Mouse (Mus musculus) small intestine, adult 2 months (tissue): ENCODE results near the gene Dock2. TPM values are rescaled to one million over a fixed set of nuclear protein-coding genes. Genes with fewer than 3 reads are reported as not detected.

Experiments
- H3K27ac ChIP-seq: fragments of 200-500 bp; 2 replicates; pipeline ENCODE4 v1.5.1; 2012; ENCODE audit warnings: low read depth, low read length, control low read depth, inconsistent platforms; ENCODE audit not compliant: insufficient read depth
- H3K27me3 ChIP-seq: fragments of 200-500 bp; 2 replicates; pipeline ENCODE4 v1.6.1; 2012; ENCODE audit warnings: mild to moderate bottlenecking, moderate library complexity, low read length, inconsistent platforms; ENCODE audit not compliant: control insufficient read depth, insufficient read depth
- H3K36me3 ChIP-seq: fragments of 200-500 bp; 2 replicates; pipeline ENCODE4 v1.6.1; 2012; ENCODE audit warnings: mild to moderate bottlenecking, low read length, control low read depth, inconsistent platforms; ENCODE audit not compliant: control insufficient read depth, insufficient read depth
- H3K4me1 ChIP-seq: fragments of 200-500 bp; 2 replicates; pipeline ENCODE4 v1.6.1; 2012; ENCODE audit warnings: low read length, inconsistent platforms, mixed read lengths; ENCODE audit not compliant: control insufficient read depth, insufficient read depth, insufficient read length
- H3K4me3 ChIP-seq: fragments of 200-500 bp; 2 replicates; pipeline ENCODE4 v1.5.1; 2012; ENCODE audit warnings: low read depth, mild to moderate bottlenecking, control low read depth, inconsistent platforms, low read length, moderate library complexity
- CTCF ChIP-seq: fragments of 200-500 bp; IDR thresholded peaks from 2 replicates; pipeline ENCODE4 v1.5.1; 2012; ENCODE audit warnings: low read depth, mild to moderate bottlenecking, control low read depth, inconsistent platforms, low read length, moderate library complexity, mixed read lengths; ENCODE audit not compliant: insufficient replicate concordance, insufficient read length; ENCODE audit errors: extremely low read depth
- POLR2A ChIP-seq: fragments of 200-500 bp; IDR thresholded peaks from 2 replicates; pipeline ENCODE4 v1.6.1; 2012; ENCODE audit warnings: low read depth, mild to moderate bottlenecking, control low read depth, inconsistent platforms, low read length, moderate library complexity
- WGBS: fragments of 180-500 bp; shearing (Covaris S2); methylation state at CpG from one replicate; pipeline ENCODE4 v1.1.7; 2018; 5-methylcytosine and 5-hydroxymethylcytosine counted together
- polyA plus RNA-seq: library from polyadenylated mRNA; depleted of rRNA; stranded (reverse); fragments of >200 nt; gene quantifications from 2 replicates; pipeline ENCODE4 v1.2.3, GENCODE M21; 2012

Dock2 gene
- polyA plus RNA-seq, 1 experiment = 2.5 TPM

GRCm38 (mm10) chr11:34530971-34531370, 252.7 kb downstream of the Dock2 start:
- no peaks in the 10 kb centered on the region for H3K36me3 ChIP-seq
- no peak overlapping the region for H3K27ac ChIP-seq
- H3K4me3 ChIP-seq = no peak overlapping the region
- 79% methylated on average over 3 of the region's 3 CpGs for WGBS
- no peaks in the 10 kb centered on the region for H3K4me1 ChIP-seq
- H3K27me3 ChIP-seq = no peaks in the 10 kb centered on the region
- TF ChIP-seq POLR2A (no peak), CTCF (no peak)

GRCm38 (mm10) chr11:34528006-34528405, 255.7 kb downstream of the Dock2 start:
- H3K36me3 ChIP-seq = no peaks in the 10 kb centered on the region
- WGBS = 81% methylated on average over 4 of the region's 4 CpGs
- TF ChIP-seq POLR2A = no peak
- no peak for TF ChIP-seq CTCF
- no peaks in the 10 kb centered on the region for H3K27me3 ChIP-seq
- H3K4me3 ChIP-seq = no peak overlapping the region
- H3K4me1 ChIP-seq = no peaks in the 10 kb centered on the region
- H3K27ac ChIP-seq = no peak overlapping the region

- Histone ChIP-seq H3K4me3 (no peak overlapping the region), H3K4me1 (no peaks in the 10 kb centered on the region), H3K27ac (no peak overlapping the region), H3K36me3 (no peaks in the 10 kb centered on the region), H3K27me3 (no peaks in the 10 kb centered on the region)
- TF ChIP-seq POLR2A (no peak), CTCF (no peak)
- 78% methylated on average over 5 of the region's 5 CpGs for WGBS
These were observed 256.5 kb downstream of the Dock2 start for GRCm38 (mm10) chr11:34527238-34527637.

- no peaks in the 10 kb centered on the region for H3K36me3 ChIP-seq
These were observed 258.4 kb downstream of the Dock2 start for GRCm38 (mm10) chr11:34525096-34525891.

GRCm38 (mm10) chr11:34524586-34524985, 259.1 kb downstream of the Dock2 start:
- H3K27me3 ChIP-seq = no peaks in the 10 kb centered on the region
- H3K27ac ChIP-seq = no peak overlapping the region
- H3K4me3 ChIP-seq = no peak overlapping the region
- WGBS = 75% methylated on average over 4 of the region's 4 CpGs
- no peak for TF ChIP-seq POLR2A
- no peak for TF ChIP-seq CTCF
- no peaks in the 10 kb centered on the region for H3K4me1 ChIP-seq
- H3K36me3 ChIP-seq = no peaks in the 10 kb centered on the region

More at GRCm38 (mm10) chr11:34525096-34525891, 258.4 kb downstream of the Dock2 start:
- Histone ChIP-seq H3K27me3 (no peaks in the 10 kb centered on the region), H3K4me3 (no peak overlapping the region), H3K27ac (no peak overlapping the region), H3K4me1 (no peaks in the 10 kb centered on the region)
- TF ChIP-seq CTCF (no peak), POLR2A (no peak)
- WGBS = 66% methylated on average over 7 of the region's 7 CpGs

GRCm38 (mm10) chr11:34518566-34518965, 265.1 kb downstream of the Dock2 start:
- H3K4me3 ChIP-seq = no peak overlapping the region
- no peaks in the 10 kb centered on the region for H3K36me3 ChIP-seq
- no peaks in the 10 kb centered on the region for H3K27me3 ChIP-seq
- H3K4me1 ChIP-seq = no peaks in the 10 kb centered on the region
- no peak for TF ChIP-seq CTCF
- TF ChIP-seq POLR2A = no peak
- WGBS = 52% methylated on average over 5 of the region's 5 CpGs
- H3K27ac ChIP-seq = no peak overlapping the region

GRCm38 (mm10) chr11:34516971-34517370, 266.7 kb downstream of the Dock2 start:
- Histone ChIP-seq H3K36me3 (no peaks in the 10 kb centered on the region), H3K4me3 (no peak overlapping the region), H3K4me1 (no peaks in the 10 kb centered on the region), H3K27ac (no peak overlapping the region), H3K27me3 (no peaks in the 10 kb centered on the region)
- 47% methylated on average over 2 of the region's 2 CpGs for WGBS
- TF ChIP-seq POLR2A = no peak
- no peak for TF ChIP-seq CTCF
